Mouse (Mus musculus) small intestine, adult 2 months (tissue): ENCODE results near the gene Cfap99. TPM values are rescaled to one million over a fixed set of nuclear protein-coding genes. Genes with fewer than 3 reads are reported as not detected.

Source experiments
- H3K27ac ChIP-seq: fragments of 200-500 bp; 2 replicates; pipeline ENCODE4 v1.5.1; 2012; ENCODE audit warnings: low read depth, low read length, control low read depth, inconsistent platforms; ENCODE audit not compliant: insufficient read depth
- H3K27me3 ChIP-seq: fragments of 200-500 bp; 2 replicates; pipeline ENCODE4 v1.6.1; 2012; ENCODE audit warnings: mild to moderate bottlenecking, moderate library complexity, low read length, inconsistent platforms; ENCODE audit not compliant: control insufficient read depth, insufficient read depth
- H3K36me3 ChIP-seq: fragments of 200-500 bp; 2 replicates; pipeline ENCODE4 v1.6.1; 2012; ENCODE audit warnings: mild to moderate bottlenecking, low read length, control low read depth, inconsistent platforms; ENCODE audit not compliant: control insufficient read depth, insufficient read depth
- H3K4me1 ChIP-seq: fragments of 200-500 bp; 2 replicates; pipeline ENCODE4 v1.6.1; 2012; ENCODE audit warnings: low read length, inconsistent platforms, mixed read lengths; ENCODE audit not compliant: control insufficient read depth, insufficient read depth, insufficient read length
- H3K4me3 ChIP-seq: fragments of 200-500 bp; 2 replicates; pipeline ENCODE4 v1.5.1; 2012; ENCODE audit warnings: low read depth, mild to moderate bottlenecking, control low read depth, inconsistent platforms, low read length, moderate library complexity
- CTCF ChIP-seq: fragments of 200-500 bp; IDR thresholded peaks from 2 replicates; pipeline ENCODE4 v1.5.1; 2012; ENCODE audit warnings: low read depth, mild to moderate bottlenecking, control low read depth, inconsistent platforms, low read length, moderate library complexity, mixed read lengths; ENCODE audit not compliant: insufficient replicate concordance, insufficient read length; ENCODE audit errors: extremely low read depth
- POLR2A ChIP-seq: fragments of 200-500 bp; IDR thresholded peaks from 2 replicates; pipeline ENCODE4 v1.6.1; 2012; ENCODE audit warnings: low read depth, mild to moderate bottlenecking, control low read depth, inconsistent platforms, low read length, moderate library complexity
- WGBS: fragments of 180-500 bp; shearing (Covaris S2); methylation state at CpG from one replicate; pipeline ENCODE4 v1.1.7; 2018; 5-methylcytosine and 5-hydroxymethylcytosine counted together
- polyA plus RNA-seq: library from polyadenylated mRNA; depleted of rRNA; stranded (reverse); fragments of >200 nt; gene quantifications from 2 replicates; pipeline ENCODE4 v1.2.3, GENCODE M21; 2012

Gene Cfap99
- polyA plus RNA-seq, 1 experiment = not detected

DNA sequence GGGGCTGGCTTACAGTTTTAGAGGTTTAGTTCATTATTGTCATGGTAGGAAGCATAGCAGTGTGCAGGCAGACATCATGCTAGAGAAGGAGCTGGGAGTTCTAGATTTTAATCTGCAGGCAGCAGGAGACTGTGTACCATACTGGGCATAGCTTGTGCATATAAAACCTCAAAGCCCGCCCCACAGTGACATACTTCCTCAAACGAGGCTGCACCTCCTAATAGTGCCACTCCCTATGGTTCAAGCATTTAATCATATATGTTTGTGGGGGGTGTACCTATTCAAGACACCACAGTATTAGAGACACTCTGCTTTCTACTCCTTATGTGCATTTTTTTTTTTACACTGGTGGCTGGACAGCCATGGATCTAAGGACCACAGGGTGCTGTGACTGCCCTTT is 41.7 kb downstream of the Cfap99 start:
- Histone ChIP-seq H3K36me3 (no peaks in the 10 kb centered on the region), H3K27me3 (peaks cover 7% of the 10 kb centered on the region), H3K27ac (no peak overlapping the region), H3K4me1 (no peaks in the 10 kb centered on the region; the same call in 1 of the 2 replicates), H3K4me3 (no peak overlapping the region)
- WGBS = 66% methylated on average over 2 of the region's 2 CpGs
- TF ChIP-seq CTCF (no peak), POLR2A (no peak)

DNA sequence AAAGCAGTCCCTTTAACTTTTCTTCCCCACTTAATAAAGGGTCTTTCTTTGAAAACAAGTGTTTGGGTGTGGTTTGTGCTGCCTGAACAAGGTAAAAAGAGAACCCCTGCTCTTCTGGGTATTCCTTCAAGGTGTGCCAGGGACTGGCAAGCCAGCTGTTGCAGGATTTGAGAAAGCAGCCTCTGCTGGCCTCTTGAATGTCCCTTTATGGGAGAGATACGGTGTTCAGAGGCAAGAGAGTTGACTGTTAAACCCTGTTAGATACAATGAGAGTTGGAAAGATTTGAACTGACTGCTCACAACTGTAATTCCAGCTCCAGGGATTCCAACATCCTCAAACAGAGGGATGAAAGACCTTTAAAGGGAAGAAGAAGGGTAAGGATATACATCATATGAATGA is 45.7 kb downstream of the Cfap99 start:
- 86% methylated on average over 1 of the region's 1 CpGs for whole genome bisulfite sequencing

DNA sequence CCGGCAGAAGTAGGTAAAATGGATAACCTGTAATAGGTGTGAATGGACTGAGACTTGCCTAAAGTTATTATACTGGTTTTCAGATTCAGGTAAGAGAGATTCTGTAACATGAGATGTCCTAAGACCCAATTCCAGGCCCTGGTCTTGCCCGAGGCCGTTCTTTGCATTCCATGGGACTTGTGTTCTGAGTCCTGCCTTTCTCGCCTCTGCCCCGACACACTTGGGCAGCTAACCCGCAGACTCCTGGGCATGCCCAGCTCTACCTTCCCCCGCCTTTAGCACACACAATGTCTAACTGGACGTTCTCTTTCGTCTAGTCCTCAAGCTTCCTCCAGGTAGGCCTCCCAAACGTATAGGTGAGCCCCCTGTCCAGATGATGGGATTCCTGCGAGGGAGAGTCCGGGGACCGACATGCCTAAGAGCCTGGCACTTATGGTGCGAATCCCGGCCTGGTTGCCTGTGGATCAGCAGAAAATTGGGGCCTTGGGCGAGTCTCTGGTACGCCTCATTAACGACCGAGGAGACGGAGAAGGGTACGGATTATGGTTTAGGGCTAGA is 47.2 kb downstream of the Cfap99 start:
- WGBS = 1% methylated on average over 21 of the region's 21 CpGs
- no peaks in the 10 kb centered on the region for H3K36me3 ChIP-seq
- no peaks in the 10 kb centered on the region; the same call in 1 of the 2 replicates for H3K4me1 ChIP-seq
- TF ChIP-seq POLR2A (no peak), CTCF (no peak)
- peak overlapping the region; percentile 89 for H3K27ac ChIP-seq
- peak overlapping the region; percentile 86 for H3K4me3 ChIP-seq
- no peaks in the 10 kb centered on the region for H3K27me3 ChIP-seq

More for the DNA sequence above, 45.7 kb downstream of the Cfap99 start:
- Histone ChIP-seq H3K27me3 (no peaks in the 10 kb centered on the region), H3K36me3 (no peaks in the 10 kb centered on the region), H3K27ac (no peak overlapping the region), H3K4me1 (no peaks in the 10 kb centered on the region; the same call in 1 of the 2 replicates), H3K4me3 (no peak overlapping the region)
- no peak for TF ChIP-seq CTCF
- TF ChIP-seq POLR2A = no peak

DNA sequence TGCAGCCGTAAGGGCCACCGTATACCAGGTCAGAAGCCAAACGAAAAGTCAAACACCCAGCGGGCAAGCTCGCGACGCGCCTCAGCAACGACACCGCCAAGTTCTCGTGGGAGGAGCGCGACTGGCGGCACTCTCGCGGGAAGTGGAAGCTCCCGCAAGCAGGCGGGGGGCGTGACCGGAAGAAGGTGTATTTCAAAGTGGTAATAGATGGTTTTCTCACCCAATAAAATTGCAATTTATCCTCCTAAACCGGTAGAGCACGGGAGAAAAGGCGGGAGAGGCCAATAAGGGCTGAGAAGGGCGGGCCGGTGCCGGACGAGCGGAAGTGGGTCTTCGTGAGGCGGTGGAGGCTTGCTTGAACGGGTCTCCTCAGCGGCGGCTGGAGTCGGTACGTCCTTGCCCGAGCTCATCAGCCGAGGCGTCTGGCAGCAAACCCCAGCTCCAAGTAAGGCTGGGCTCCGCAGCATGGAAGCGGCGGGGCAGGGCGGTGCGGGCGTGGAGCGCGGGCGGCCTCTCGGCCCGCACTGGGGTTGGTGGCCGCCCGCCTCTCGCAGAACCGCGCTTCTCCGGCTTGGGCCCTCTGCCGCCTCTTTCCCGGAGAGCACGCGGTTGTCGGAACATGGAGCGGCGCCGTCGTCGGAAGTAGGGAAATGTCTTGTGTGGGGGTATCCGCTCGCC is 47.8 kb downstream of the Cfap99 start, which contains the start of gene Rnf4:
TSS of gene Rnf4 (plus strand) at position 193 of the 678 bp plus-strand sequence.
- Histone ChIP-seq H3K27ac (peak within 1 kb of the TSS; percentile 89), H3K27me3 (no peaks in the 10 kb centered on the region), H3K36me3 (no peaks in the 10 kb centered on the region), H3K4me3 (peak within 1 kb of the TSS; percentile 98), H3K4me1 (no peaks in the 10 kb centered on the region; the same call in 1 of the 2 replicates)
- WGBS = under 1% methylated on average over 67 of the region's 67 CpGs
- TF ChIP-seq CTCF (no peak), POLR2A (peak; percentile 82)

DNA sequence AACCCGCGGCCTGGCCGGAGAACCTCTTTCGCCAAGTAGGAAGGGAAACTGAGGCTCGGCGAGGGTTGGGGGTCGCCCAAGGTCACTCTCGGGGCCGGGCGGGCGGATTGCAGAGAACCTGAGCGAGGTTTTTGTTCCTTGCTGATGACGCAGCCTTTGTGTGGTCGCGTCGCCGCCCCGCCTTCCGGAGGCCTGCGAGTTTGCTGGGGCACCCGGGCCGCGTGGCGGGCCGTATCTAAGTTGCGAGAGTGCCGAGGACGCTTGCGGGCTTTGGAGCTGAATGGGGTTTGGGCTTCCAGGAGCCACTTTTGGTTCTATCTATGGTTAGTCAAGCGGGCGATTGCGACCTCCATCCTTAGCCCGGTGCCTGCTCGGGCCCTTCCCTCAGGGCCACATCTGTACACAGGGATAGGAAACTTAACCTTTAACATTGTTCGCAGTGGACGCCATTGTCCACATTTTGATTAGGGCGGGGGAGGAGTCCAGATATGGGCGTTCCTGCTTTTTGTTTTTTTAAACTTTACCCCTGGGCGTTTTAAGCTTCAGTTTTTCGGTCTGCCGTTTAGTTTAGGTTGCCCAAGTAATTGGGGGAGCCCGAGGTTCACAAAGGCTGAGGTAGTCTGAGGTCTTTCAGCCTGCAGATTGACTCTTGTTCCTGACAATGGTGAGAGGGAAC is 48.5 kb downstream of the Cfap99 start:
- Histone ChIP-seq H3K4me3 (peak overlapping the region; percentile 98), H3K4me1 (no peaks in the 10 kb centered on the region; the same call in 1 of the 2 replicates), H3K36me3 (no peaks in the 10 kb centered on the region), H3K27ac (peak overlapping the region; percentile 57), H3K27me3 (no peaks in the 10 kb centered on the region)
- no peak for TF ChIP-seq POLR2A
- TF ChIP-seq CTCF = no peak
- WGBS = under 1% methylated on average over 42 of the region's 42 CpGs

DNA sequence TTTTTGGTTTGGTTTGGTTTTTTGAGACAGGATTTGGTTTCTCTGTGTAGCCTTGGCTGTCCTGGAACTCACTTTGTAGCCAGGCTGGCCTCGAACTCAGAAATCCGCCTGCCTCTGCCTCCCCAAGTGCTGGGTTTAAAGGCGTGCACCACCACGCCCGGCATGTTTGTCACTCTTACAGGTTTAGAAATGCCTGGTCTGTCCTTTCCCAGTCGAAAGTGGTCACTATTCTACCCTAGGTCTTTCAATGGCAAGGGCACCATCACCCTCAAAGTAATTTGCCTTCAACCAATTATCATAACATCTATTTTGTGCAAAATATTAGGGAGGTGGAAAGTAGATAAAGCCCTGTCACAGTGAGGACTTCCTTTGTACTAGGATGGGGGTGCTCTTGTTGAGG is 51.8 kb downstream of the Cfap99 start:
- Histone ChIP-seq H3K36me3 (peaks cover 9% of the 10 kb centered on the region), H3K27ac (no peak overlapping the region), H3K4me3 (no peak overlapping the region), H3K4me1 (no peaks in the 10 kb centered on the region; the same call in 1 of the 2 replicates), H3K27me3 (no peaks in the 10 kb centered on the region)
- TF ChIP-seq POLR2A (no peak), CTCF (no peak)
- 79% methylated on average over 6 of the region's 6 CpGs for WGBS

DNA sequence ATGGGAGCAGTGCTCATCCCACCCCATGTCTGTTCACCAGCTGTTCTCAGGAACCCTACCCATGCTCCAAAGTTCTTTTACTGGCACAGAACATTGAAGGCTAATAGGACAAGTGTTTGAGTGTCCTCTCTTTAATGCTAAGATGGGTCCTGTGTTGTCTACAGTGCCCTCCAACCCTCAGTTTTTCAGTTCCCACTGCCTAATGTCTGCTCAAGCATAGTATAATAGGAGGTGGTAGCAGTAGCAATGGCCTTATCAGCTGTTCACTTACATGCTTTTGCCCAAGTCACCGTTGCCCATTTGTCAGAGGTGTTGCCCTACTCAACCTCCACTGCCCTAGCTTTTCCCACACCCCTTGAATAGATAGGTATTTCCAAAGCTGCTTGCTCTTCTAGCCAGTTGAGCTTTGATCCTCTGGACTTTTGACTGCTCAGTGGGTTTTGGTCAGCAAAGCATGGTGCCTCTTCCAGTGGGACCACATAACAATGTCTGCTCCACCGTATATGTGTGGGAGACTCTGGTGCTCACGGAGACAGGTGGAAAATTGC is 63.8 kb downstream of the Cfap99 start:
- no peak overlapping the region for H3K4me3 ChIP-seq
- peaks cover 72% of the 10 kb centered on the region for H3K36me3 ChIP-seq
- no peak overlapping the region for H3K27ac ChIP-seq
- WGBS = 94% methylated on average over 3 of the region's 3 CpGs
- H3K27me3 ChIP-seq = no peaks in the 10 kb centered on the region
- no peaks in the 10 kb centered on the region for H3K4me1 ChIP-seq
- TF ChIP-seq CTCF = no peak
- no peak for TF ChIP-seq POLR2A
